Mouse (Mus musculus) liver (tissue): Measurements from ENCODE around the gene Rbks.
"Not testable (repeated sequence)": the region's sequence is repeated elsewhere in the genome, so short reads cannot be mapped to it uniquely, and the experiment has no call there.

Experiments
- DNase-seq: peaks from one replicate; pipeline ENCODE4 v3.0.0-alpha.2; 2020; ENCODE audit warnings: mixed read lengths

The Rbks gene

DNA sequence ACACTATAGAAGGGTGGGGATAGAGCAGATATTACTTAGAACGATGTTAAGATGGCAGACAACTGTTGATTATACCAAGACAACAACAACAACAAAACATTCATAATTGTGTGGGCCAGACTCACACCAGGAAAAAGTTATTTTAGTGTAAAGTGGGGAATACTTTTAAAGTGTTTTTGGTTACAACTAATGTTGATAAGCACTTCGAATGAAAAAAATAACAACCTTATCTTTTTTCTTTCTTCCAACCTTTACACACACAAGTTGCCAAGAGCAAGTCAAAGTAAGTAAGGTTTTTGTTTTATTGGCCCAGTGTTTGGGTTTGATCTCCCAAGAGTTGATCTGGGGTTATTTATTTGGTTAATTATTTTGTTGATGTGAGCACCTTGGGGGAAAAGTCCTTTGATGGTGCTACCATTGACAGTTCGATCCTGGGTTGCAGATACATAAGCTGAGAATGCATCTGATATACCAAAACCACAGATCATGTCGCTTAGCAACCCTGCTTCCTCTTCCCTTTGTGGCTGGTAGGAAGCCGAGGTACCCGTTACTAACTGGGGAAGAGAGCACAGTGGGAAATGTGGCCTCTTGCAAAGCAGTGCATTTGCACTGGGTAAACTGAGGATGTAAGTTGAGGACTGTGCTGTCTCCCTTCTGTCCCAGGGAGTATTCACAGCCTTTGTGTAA, 82.9 kb downstream of the Rbks start:
- peak; percentile 17 for DNase-seq

- DNase-seq: peak; percentile 86
Measured at GRCm38 (mm10) chr5:31613852-31614286, 83.6 kb downstream of the Rbks start.

- DNase-seq: no peak
Measured at GRCm38 (mm10) chr5:31611186-31611585, 86.2 kb downstream of the Rbks start.

DNA sequence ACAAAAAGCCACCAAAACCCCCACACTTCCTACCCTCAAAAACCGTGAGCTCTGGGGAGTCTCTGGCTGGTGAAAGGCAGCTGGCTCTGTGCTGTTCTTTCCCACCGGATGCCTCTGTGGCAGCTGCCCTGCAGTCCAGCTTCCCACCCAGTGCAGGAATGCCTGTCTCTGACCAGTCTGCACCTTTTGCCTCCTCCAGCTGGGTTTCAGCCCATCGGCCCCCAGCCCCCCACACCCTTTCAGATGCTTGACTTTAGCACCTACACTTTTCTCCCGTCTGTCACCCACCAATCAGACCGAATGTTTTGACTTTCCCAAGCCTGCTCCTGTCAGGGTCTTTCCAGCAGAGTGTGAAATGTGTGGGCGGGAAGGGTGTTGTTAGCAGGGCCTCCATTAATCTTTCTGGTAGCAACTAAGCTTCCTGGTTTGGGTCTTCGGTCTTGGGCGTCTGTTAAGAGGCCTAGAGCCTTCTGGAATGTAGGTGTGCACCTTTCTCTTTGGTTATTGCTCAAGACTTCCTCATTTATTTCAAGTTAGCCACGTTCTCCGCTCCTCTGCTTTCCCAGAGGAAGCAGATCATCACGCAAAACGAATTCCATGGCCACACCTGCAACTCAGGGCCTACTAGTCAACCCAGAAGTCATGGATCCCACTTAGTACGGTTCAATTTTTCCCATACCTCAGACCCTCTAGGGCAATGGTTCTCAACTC, 86.9 kb downstream of the Rbks start:
- no peak for DNase-seq

DNA sequence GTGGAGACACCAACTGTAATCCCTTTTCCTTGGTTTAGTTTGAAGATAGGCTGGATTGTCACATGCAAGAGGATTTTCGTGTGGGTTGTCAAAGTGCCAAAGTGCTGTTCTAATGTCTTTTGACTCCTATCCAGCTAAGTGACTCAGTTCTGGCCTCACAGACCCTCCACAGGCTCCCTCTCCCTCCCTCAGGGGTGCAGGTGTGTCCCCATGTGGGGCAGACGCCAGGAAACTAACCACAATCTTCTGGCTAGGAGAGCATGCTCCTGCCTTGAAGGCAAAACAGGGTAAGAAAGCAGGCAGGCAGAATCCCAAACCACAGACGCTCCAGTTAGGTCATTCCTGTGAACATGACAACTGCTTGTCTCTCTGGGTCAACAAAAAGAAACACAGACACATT, 91.3 kb downstream of the Rbks start:
- DNase-seq: no peak

GRCm38 (mm10) chr5:31603766-31604165, 93.7 kb downstream of the Rbks start:
- no peak for DNase-seq

GRCm38 (mm10) chr5:31602377-31602776, 95.0 kb downstream of the Rbks start:
- peak; percentile 48 for DNase-seq

GRCm38 (mm10) chr5:31601162-31601722, 96.2 kb downstream of the Rbks start:
- DNase-seq: no peak

DNA sequence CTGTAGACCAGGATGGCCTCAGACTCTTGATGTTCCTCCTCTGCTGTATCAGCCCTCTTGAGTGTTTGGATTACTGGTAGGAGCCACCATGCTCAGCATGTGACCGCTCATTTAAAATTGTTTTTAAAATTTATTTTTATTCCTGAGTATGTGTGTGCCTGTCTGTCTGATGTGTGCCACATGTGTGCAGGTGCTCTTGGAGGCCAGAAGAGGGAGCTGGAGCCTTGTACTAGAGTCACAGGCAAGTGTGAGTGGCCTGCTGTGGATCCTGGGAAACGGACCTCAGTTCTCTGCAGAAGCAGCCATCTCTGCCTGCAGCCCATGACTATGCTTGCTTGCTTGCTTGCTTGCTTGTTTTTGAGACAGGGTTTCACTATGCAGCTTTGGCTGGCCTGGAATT, 98.3 kb downstream of the Rbks start:
- no peak for DNase-seq

GRCm38 (mm10) chr5:31598579-31598978, 98.8 kb downstream of the Rbks start:
- peak; percentile 67 for DNase-seq

DNA sequence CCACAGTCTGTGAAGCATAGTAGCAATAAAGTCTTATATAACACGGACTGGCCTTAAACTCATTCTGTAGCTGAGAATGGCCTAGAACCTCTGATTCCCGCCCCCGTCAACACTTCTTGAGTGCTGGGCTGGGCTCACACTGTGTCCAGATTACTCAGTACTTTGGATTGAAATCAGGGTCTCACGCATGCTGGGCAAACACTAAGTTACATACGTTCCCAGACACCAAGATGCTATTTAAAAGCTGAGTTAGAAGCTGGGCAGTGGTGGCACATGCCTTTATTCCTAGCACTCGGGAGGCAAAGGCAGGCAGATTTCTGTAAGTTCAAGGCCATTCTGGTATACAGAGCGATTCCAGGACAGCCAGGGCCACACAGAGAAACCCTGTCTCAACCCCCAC, 99.3 kb downstream of the Rbks start:
- DNase-seq: no peak

DNA sequence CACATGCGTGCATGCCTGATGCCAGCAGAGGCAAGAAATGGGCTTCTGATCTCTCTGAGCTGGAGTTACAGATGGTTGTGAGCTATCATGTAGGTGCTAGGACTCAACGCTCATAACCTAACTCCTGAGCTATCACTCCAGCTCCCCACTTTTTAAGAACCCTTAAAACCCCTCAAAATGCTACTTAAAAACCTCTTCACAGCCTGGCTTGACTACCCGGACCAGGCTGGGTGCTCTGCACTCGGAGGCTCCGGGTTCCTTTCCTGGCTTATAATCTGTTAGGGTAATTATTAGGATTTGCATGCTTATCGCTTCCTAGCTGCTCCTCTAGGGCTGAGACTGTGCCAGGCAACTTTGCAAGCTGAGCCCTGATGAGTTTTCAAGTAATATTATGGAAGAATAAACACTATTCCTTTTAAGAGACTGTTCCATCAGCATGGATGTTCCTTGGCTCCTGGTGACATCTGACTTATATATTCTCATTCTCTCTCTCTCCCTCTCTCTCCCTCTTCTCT, 99.9 kb downstream of the Rbks start:
- DNase-seq: no peak

GRCm38 (mm10) chr5:31596481-31597429, 100.7 kb downstream of the Rbks start, which contains the start of gene Mrpl33:
TSS of gene Mrpl33 (plus strand) at chr5:31596935.
- peak; percentile 41 for DNase-seq

DNA sequence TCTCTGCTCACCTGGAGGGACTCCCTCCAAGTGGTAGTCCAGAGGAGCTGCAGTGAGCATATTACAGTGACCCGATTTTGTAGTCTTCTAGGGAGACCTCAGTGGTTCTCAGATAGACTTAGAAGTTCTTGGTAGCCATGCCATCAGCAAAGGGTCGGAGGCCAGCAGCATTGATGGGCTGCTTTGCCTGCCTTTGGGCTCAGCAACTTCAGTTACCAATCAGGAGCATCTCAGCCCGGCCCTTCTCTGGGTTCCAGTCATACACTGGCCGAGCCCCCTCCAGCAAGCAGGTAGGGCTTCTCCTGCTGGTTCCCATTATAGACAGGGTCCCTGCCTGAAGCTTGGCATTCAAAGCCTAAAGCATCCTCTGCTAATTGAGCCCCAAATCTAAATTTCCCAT, 101.6 kb downstream of the Rbks start:
- DNase-seq: no peak

- no peak for DNase-seq
Measured at GRCm38 (mm10) chr5:31591122-31591521, 106.3 kb downstream of the Rbks start.

GRCm38 (mm10) chr5:31589711-31590319, 107.6 kb downstream of the Rbks start:
- DNase-seq: no peak

DNA sequence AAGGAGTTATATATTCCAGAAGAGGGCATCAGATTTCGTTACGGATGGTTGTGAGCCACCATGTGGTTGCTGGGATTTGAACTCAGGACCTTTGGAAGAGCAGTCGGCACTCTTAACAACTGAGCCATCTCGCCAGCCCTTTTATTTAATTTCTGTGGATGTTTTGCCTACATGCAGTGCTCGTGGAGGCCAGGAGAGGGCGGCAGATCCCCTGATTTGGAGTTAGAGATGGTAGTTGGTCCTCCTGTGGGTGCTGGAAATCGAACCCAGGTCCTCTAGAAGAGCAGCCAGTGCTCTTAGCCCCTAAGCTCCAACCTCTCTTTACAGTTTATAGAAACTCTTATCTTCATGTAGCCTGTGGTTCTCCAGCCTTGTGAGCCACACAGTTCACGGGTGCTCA, 108.8 kb downstream of the Rbks start:
- DNase-seq: not testable (repeated sequence)

DNA sequence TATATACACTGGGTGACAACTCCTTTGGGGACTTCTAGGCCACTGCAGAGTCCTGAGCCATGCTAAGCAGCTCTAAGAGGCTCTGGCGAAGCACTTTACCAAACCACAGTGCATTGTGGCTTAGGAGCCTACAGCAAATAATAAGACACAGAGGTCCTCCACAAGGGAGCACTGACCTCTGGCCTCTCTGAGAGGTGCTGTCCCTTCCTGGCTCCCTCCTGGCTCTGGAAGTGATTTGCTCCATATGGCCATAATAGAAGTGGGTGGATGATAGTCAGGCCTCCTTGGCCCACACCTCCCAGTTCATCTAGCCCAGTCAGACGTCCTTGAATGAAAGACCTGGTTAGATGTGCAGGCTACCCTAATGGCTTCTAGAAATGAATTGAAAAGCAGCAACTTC, 109.4 kb downstream of the Rbks start:
- DNase-seq: no peak

DNA sequence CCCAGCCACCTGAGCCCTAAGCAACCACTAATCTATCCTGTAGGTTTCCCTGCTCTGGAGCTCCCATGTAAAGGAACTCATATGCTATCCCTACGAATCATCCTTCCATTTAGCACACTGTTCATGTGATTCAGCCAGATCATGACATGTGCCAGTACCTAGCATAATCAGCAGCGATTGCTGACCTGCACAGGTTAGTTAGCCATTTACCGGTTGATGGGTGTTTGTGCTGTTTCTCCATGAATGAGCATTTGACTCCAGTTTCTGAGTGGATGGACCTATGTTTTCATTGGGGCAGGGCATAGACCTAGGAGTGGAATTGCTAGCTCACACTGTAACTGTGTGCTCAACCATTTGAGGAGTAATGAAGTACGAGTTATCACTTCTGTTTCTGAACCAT, 111.9 kb downstream of the Rbks start:
- DNase-seq: no peak

DNA sequence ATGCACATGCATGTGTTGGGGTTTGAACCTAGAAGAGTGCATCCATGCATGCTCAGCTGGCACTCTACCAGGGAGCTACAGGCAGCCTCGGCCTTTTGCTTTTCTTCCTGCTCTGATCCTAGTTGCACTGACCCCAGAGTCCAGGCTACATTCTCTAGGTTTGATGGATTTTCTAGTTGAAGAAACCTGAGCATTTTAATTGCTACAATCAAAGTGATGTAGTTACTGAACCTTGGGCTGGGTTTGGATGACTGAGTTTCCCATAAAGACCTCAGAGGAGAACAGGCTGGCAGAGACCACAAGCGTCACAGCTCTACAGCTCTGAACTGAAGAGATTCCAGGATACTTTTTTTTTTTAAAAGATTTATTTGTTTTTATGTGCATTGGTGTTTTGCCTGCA, 114.2 kb downstream of the Rbks start:
- DNase-seq: no peak

DNA sequence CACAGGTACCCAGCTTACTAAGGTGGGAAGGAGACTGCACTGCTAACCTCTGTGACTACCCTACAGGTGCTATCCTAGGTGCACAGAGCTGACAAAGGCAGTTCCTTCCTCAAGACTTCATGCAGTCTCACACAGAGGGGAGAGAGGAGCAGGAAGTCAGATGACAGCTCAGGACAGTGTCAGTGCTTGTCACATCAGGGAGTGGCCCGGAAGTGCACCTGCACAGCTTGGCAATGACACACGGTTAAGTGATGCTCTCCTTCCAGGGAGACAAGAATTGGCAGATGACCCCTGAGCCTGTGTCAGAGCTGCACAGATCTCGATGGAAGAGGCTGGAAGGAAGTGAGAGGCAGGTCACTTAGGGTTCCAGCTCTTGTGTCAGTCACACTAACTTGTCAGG, 115.5 kb downstream of the Rbks start:
- no peak for DNase-seq

DNA sequence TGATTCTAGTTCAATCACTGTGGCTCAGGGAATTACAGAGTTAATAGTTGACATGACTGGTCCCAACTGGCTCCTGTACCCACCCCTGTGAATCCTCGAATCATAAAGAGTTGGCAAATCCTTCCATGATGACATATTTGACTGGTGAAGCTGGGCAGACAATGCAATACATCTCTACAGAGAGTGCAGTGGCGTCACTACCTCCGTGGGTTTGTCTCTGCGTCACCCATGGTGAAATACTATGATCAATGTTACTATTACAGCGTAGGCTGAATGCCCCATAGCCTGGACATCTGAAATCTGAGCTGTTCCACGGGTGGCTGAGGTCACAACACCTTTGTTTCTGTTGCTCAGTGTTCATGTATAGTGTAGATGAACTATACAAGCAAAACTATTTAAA, 116.2 kb downstream of the Rbks start:
- no peak for DNase-seq
